Mouse (Mus musculus): ENCODE data around the gene Npcd. TPM values are rescaled to one million over a fixed set of nuclear protein-coding genes. Genes with fewer than 3 reads are reported as not detected.

Npcd gene
- not detected in 2 replicates for polyA plus RNA-seq (2015; fragmentation: Nextera tagmentation; extraction: Ambion mirVana)

GRCm38 (mm10) chr15:79834130-79834880, at the start of gene Npcd, which contains the start of gene Cbx6:
Gene Npcd (minus strand): TSS chr15:79834237.
Gene Cbx6 (minus strand): TSS chr15:79834688.
- Histone ChIP-seq H3K9me3 (ENCODE audit: control insufficient read depth, low read length) (no peaks in the 10 kb centered on the region), H3K4me3 (ENCODE audit: low read length) (peak within 1 kb of the TSS; percentile 77), H3K4me1 (ENCODE audit: control insufficient read depth, insufficient read depth, low read length) (peaks cover 14% of the 10 kb centered on the region), H3K27me3 (replicated peaks; ENCODE audit: control insufficient read depth, insufficient read depth, low read length) (no peaks in the 10 kb centered on the region), H3K4me2 (ENCODE audit: low read depth, low read length) (peak within 1 kb of the TSS; percentile 95), H3K27ac (ENCODE audit: low read length) (peak within 1 kb of the TSS; percentile 87), H3K9ac (ENCODE audit: low read depth, low read length) (peak within 1 kb of the TSS; percentile 72), H3K36me3 (ENCODE audit: control insufficient read depth, insufficient read depth, low read length) (no peaks in the 10 kb centered on the region)
- peak; percentile 92 for ATAC-seq
- WGBS, result under 1% methylated on average over 58 of the region's 58 CpGs

- H3K4me3 ChIP-seq (ENCODE audit: low read length), result peak overlapping the region; percentile 54
- no peaks in the 10 kb centered on the region for H3K36me3 ChIP-seq (ENCODE audit: control insufficient read depth, insufficient read depth, low read length)
- no peaks in the 10 kb centered on the region for H3K9me3 ChIP-seq (ENCODE audit: control insufficient read depth, low read length)
- WGBS, result under 1% methylated on average over 30 of the region's 30 CpGs
- H3K9ac ChIP-seq (ENCODE audit: low read depth, low read length), result peak overlapping the region; percentile 62
- ATAC-seq, result peak; percentile 81
- H3K27me3 ChIP-seq (replicated peaks; ENCODE audit: control insufficient read depth, insufficient read depth, low read length), result no peaks in the 10 kb centered on the region
- peak overlapping the region; percentile 78 for H3K27ac ChIP-seq (ENCODE audit: low read length)
- peaks cover 14% of the 10 kb centered on the region for H3K4me1 ChIP-seq (ENCODE audit: control insufficient read depth, insufficient read depth, low read length)
- peak overlapping the region; percentile 66 for H3K4me2 ChIP-seq (ENCODE audit: low read depth, low read length)
Observed at GRCm38 (mm10) chr15:79883352-79883822, 49.4 kb upstream of the Npcd start.

- Histone ChIP-seq H3K4me1 (ENCODE audit: control insufficient read depth, insufficient read depth, low read length) (peaks cover 14% of the 10 kb centered on the region), H3K9me3 (ENCODE audit: control insufficient read depth, low read length) (no peaks in the 10 kb centered on the region), H3K9ac (ENCODE audit: low read depth, low read length) (peak overlapping the region; percentile 37; the same call in 1 of the 2 replicates), H3K4me2 (ENCODE audit: low read depth, low read length) (peak overlapping the region; percentile 66), H3K36me3 (ENCODE audit: control insufficient read depth, insufficient read depth, low read length) (no peaks in the 10 kb centered on the region), H3K4me3 (ENCODE audit: low read length) (peak overlapping the region; percentile 54), H3K27ac (ENCODE audit: low read length) (no peak overlapping the region), H3K27me3 (replicated peaks; ENCODE audit: control insufficient read depth, insufficient read depth, low read length) (no peaks in the 10 kb centered on the region)
- ATAC-seq, result no peak
- 24% methylated on average over 19 of the region's 19 CpGs for WGBS
Observed at GRCm38 (mm10) chr15:79882623-79883267, 48.7 kb upstream of the Npcd start.

GRCm38 (mm10) chr15:79880477-79880876, 46.4 kb upstream of the Npcd start:
- no peak overlapping the region for H3K4me3 ChIP-seq (ENCODE audit: low read length)
- ATAC-seq, result no peak
- WGBS, result 75% methylated on average over 3 of the region's 3 CpGs
- no peaks in the 10 kb centered on the region for H3K9me3 ChIP-seq (ENCODE audit: control insufficient read depth, low read length)
- H3K27me3 ChIP-seq (replicated peaks; ENCODE audit: control insufficient read depth, insufficient read depth, low read length), result no peaks in the 10 kb centered on the region
- no peak overlapping the region for H3K27ac ChIP-seq (ENCODE audit: low read length)
- H3K4me2 ChIP-seq (ENCODE audit: low read depth, low read length), result no peak overlapping the region
- H3K4me1 ChIP-seq (ENCODE audit: control insufficient read depth, insufficient read depth, low read length), result peaks cover 14% of the 10 kb centered on the region
- no peak overlapping the region for H3K9ac ChIP-seq (ENCODE audit: low read depth, low read length)
- no peaks in the 10 kb centered on the region for H3K36me3 ChIP-seq (ENCODE audit: control insufficient read depth, insufficient read depth, low read length)

- Histone ChIP-seq H3K4me3 (ENCODE audit: low read length) (no peak overlapping the region), H3K27ac (ENCODE audit: low read length) (peak overlapping the region; percentile 65), H3K36me3 (ENCODE audit: control insufficient read depth, insufficient read depth, low read length) (no peaks in the 10 kb centered on the region), H3K9ac (ENCODE audit: low read depth, low read length) (0 out of 2 replicates have a peak overlapping the region, but pooled peaks have one; percentile 15), H3K9me3 (ENCODE audit: control insufficient read depth, low read length) (no peaks in the 10 kb centered on the region), H3K27me3 (replicated peaks; ENCODE audit: control insufficient read depth, insufficient read depth, low read length) (no peaks in the 10 kb centered on the region), H3K4me1 (ENCODE audit: control insufficient read depth, insufficient read depth, low read length) (peaks cover 13% of the 10 kb centered on the region), H3K4me2 (ENCODE audit: low read depth, low read length) (0 out of 2 replicates have a peak overlapping the region, but pooled peaks have one; percentile 14)
- ATAC-seq, result peak; percentile 84
- 24% methylated on average over 13 of the region's 13 CpGs for WGBS
Observed at GRCm38 (mm10) chr15:79879319-79879718, 45.3 kb upstream of the Npcd start.

GRCm38 (mm10) chr15:79878725-79879136, 44.7 kb upstream of the Npcd start:
- peak overlapping the region; percentile 65 for H3K27ac ChIP-seq (ENCODE audit: low read length)
- 0 out of 2 replicates have a peak overlapping the region, but pooled peaks have one; percentile 15 for H3K9ac ChIP-seq (ENCODE audit: low read depth, low read length)
- ATAC-seq, result peak; percentile 10; the same call in 1 of the 2 replicates
- H3K4me3 ChIP-seq (ENCODE audit: low read length), result no peak overlapping the region
- 69% methylated on average over 6 of the region's 6 CpGs for WGBS
- H3K27me3 ChIP-seq (replicated peaks; ENCODE audit: control insufficient read depth, insufficient read depth, low read length), result no peaks in the 10 kb centered on the region
- peaks cover 13% of the 10 kb centered on the region for H3K4me1 ChIP-seq (ENCODE audit: control insufficient read depth, insufficient read depth, low read length)
- H3K9me3 ChIP-seq (ENCODE audit: control insufficient read depth, low read length), result no peaks in the 10 kb centered on the region
- 0 out of 2 replicates have a peak overlapping the region, but pooled peaks have one; percentile 14 for H3K4me2 ChIP-seq (ENCODE audit: low read depth, low read length)
- H3K36me3 ChIP-seq (ENCODE audit: control insufficient read depth, insufficient read depth, low read length), result no peaks in the 10 kb centered on the region

- WGBS, result 82% methylated on average over 18 of the region's 18 CpGs
- H3K36me3 ChIP-seq (ENCODE audit: control insufficient read depth, insufficient read depth, low read length), result no peaks in the 10 kb centered on the region
- peaks cover 13% of the 10 kb centered on the region for H3K4me1 ChIP-seq (ENCODE audit: control insufficient read depth, insufficient read depth, low read length)
- ATAC-seq, result no peak
- H3K4me3 ChIP-seq (ENCODE audit: low read length), result no peak overlapping the region
- H3K27ac ChIP-seq (ENCODE audit: low read length), result no peak overlapping the region
- no peaks in the 10 kb centered on the region for H3K9me3 ChIP-seq (ENCODE audit: control insufficient read depth, low read length)
- no peak overlapping the region for H3K9ac ChIP-seq (ENCODE audit: low read depth, low read length)
- no peak overlapping the region for H3K4me2 ChIP-seq (ENCODE audit: low read depth, low read length)
- H3K27me3 ChIP-seq (replicated peaks; ENCODE audit: control insufficient read depth, insufficient read depth, low read length), result no peaks in the 10 kb centered on the region
Observed at GRCm38 (mm10) chr15:79875261-79875995, 41.4 kb upstream of the Npcd start.

GRCm38 (mm10) chr15:79873995-79874394, 40.0 kb upstream of the Npcd start:
- no peak for ATAC-seq
- H3K27ac ChIP-seq (ENCODE audit: low read length), result no peak overlapping the region
- H3K36me3 ChIP-seq (ENCODE audit: control insufficient read depth, insufficient read depth, low read length), result no peaks in the 10 kb centered on the region
- no peak overlapping the region for H3K4me3 ChIP-seq (ENCODE audit: low read length)
- no peak overlapping the region for H3K4me2 ChIP-seq (ENCODE audit: low read depth, low read length)
- 50% methylated on average over 2 of the region's 2 CpGs for WGBS
- no peak overlapping the region for H3K9ac ChIP-seq (ENCODE audit: low read depth, low read length)
- 0 out of 2 replicates have a peak, but pooled peaks cover 3% of the 10 kb centered on the region for H3K9me3 ChIP-seq (ENCODE audit: control insufficient read depth, low read length)
- H3K4me1 ChIP-seq (ENCODE audit: control insufficient read depth, insufficient read depth, low read length), result peaks cover 5% of the 10 kb centered on the region; the same call in 1 of the 2 replicates
- H3K27me3 ChIP-seq (replicated peaks; ENCODE audit: control insufficient read depth, insufficient read depth, low read length), result no peaks in the 10 kb centered on the region

Data from intestine, embryonic 16.5 days (tissue).